Mouse (Mus musculus) lung, adult 2 months (tissue): ENCODE results near the gene Gh. TPM values are rescaled to one million over a fixed set of nuclear protein-coding genes. Genes with fewer than 3 reads are reported as not detected.

Source experiments
- DNase-seq: peaks from one replicate; pipeline ENCODE4 v3.0.0; 2022
- H3K4me1 ChIP-seq: fragments of 200-500 bp; 2 replicates; pipeline ENCODE4 v1.6.1; 2011; ENCODE audit warnings: low read length; ENCODE audit not compliant: control insufficient read depth, insufficient read depth
- H3K4me3 ChIP-seq: fragments of 200-500 bp; replicated peaks from 2 replicates; pipeline ENCODE3; 2011; ENCODE audit warnings: low read depth, mild to moderate bottlenecking, control low read depth, low read length; ENCODE audit errors: extremely low read depth
- CTCF ChIP-seq: fragments of 200-500 bp; IDR thresholded peaks from 2 replicates; pipeline ENCODE4 v1.5.1; 2011; ENCODE audit warnings: mild to moderate bottlenecking, low read length, control low read depth; ENCODE audit not compliant: insufficient read depth
- POLR2A ChIP-seq: fragments of 200-500 bp; IDR thresholded peaks from 2 replicates; pipeline ENCODE4 v1.6.1; 2011; ENCODE audit warnings: low read depth, mild to moderate bottlenecking, control low read depth, low read length, borderline replicate concordance; ENCODE audit errors: extremely low read depth
- WGBS: fragments of 180-500 bp; shearing (Covaris S2); methylation state at CpG from one replicate; pipeline ENCODE4 v1.1.7; 2018; 5-methylcytosine and 5-hydroxymethylcytosine counted together
- polyA plus RNA-seq: library from polyadenylated mRNA; depleted of rRNA; stranded (reverse); fragments of >200 nt; gene quantifications from 2 replicates; pipeline ENCODE4 v1.2.3, GENCODE M21; 2012

Gh gene
- polyA plus RNA-seq, 1 experiment = 0.19 TPM

DNA sequence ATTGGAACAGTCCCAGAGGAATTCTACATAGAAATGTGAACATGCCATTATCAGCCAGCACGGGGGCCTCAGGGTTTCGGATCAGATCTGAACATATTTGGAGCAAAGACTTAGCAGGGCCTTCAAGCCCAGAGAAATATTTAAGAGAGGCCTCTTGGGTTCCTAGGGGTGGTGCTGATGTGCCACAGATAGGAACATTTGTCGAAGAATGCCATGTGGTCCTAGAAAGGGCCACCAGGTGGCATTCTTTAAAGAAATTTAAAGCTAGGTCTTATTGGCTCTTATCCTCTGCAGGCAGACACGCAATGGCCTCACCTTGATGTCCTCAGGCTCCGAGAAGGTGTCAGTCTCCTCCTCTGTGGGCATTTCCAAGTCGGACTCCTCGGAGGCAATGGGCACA, 28.0 kb upstream of the Gh start:
- TF ChIP-seq POLR2A (no peak), CTCF (peak; percentile 22; the same call in 1 of the 2 replicates)
- Histone ChIP-seq H3K4me1 (no peaks in the 10 kb centered on the region), H3K4me3 (no peak overlapping the region)
- 31% methylated on average over 7 of the region's 7 CpGs for WGBS
- DNase-seq = no peak

- TF ChIP-seq CTCF (no peak), POLR2A (no peak)
- 34% methylated on average over 6 of the region's 6 CpGs for WGBS
- DNase-seq = no peak
Observed at GRCm38 (mm10) chr11:106329128-106329527, 27.5 kb upstream of the Gh start.

GRCm38 (mm10) chr11:106328521-106328920, 26.9 kb upstream of the Gh start:
- no peaks in the 10 kb centered on the region for H3K4me1 ChIP-seq
- DNase-seq = no peak
- TF ChIP-seq CTCF (no peak), POLR2A (no peak)
- no peak overlapping the region for H3K4me3 ChIP-seq
- WGBS = 58% methylated on average over 5 of the region's 5 CpGs

More at GRCm38 (mm10) chr11:106329128-106329527, 27.5 kb upstream of the Gh start:
- H3K4me3 ChIP-seq = no peak overlapping the region
- H3K4me1 ChIP-seq = no peaks in the 10 kb centered on the region

DNA sequence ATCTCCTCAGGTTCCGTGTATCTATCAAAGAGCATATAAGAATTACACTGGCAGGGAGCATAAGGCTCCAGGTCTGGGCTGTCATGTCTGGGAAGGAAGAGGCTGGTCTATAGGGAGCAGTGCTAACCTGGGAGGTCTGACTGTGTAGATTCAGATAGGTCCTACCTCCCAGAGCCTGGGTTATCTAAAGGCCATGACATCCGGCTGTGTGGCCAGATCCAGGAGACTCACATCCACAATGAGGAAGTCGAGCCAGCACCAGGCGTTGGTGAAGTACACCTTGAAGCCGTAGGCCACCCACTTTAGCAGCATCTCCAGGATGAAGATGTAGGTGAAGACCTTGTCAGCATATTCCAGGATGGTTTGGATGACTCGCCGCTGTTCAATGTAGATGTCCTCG, 24.8 kb upstream of the Gh start:
- no peak overlapping the region for H3K4me3 ChIP-seq
- WGBS = 79% methylated on average over 8 of the region's 8 CpGs
- DNase-seq = no peak
- TF ChIP-seq CTCF = no peak
- TF ChIP-seq POLR2A = no peak
- H3K4me1 ChIP-seq = no peaks in the 10 kb centered on the region

- no peak overlapping the region for H3K4me3 ChIP-seq
- 58% methylated on average over 8 of the region's 8 CpGs for WGBS
- DNase-seq = peak; percentile 52
- TF ChIP-seq POLR2A = no peak
- peak; percentile 79 for TF ChIP-seq CTCF
- no peaks in the 10 kb centered on the region for H3K4me1 ChIP-seq
Observed at GRCm38 (mm10) chr11:106325566-106326206, 24.0 kb upstream of the Gh start.

GRCm38 (mm10) chr11:106324858-106325257, 23.2 kb upstream of the Gh start:
- 52% methylated on average over 5 of the region's 5 CpGs for WGBS

DNA sequence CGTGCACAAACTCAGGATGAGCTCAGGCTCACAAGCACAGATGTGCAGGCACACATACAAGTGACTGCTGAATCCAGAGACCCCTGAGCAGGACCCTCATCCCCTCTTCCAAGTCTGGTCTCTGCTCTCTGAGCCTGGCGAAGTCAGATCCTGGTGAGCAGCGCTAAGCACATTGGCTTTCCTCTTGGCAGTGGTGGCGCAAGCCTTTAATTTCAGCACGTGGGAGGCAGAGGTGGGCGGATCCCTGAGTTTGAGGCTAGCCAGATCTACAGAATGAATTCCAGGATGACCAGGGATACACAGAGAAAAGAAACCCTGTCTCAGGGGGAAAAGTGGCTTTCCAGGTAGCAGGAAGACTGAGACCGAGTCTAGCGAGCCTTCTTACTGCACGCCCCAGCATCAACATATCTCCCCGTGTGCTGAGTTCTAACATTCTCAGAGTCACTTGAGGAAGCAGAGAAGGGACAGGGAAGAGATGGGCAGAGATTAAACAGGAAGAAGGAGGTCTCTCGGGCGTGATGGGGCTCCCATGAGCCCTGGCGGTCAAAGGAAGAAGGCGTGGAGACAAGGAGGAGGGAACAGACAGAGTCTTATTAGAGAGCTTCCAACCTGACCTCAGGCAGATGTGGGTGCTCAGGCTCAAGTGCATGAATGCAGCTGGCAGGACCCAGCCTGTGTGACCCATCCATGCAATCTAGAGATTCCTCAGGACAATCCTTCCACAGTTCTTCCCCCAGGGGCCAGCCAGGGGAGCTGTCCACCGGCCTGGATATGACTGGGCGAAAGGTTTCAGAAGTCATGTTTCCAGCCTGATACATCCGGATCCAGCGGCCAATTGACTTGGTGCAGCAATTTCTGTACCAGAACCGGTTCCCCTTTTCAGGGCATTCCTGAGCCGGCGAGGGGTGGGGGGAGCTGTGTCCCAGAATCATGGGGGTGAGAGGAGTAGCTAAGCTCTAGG, 17.0 kb upstream of the Gh start:
- Histone ChIP-seq H3K4me3 (no peak overlapping the region), H3K4me1 (peaks cover 5% of the 10 kb centered on the region; the same call in 1 of the 2 replicates)
- TF ChIP-seq CTCF = no peak
- TF ChIP-seq POLR2A = no peak; the same call in 1 of the 2 replicates
- 49% methylated on average over 21 of the region's 21 CpGs for WGBS
- no peak for DNase-seq

More at GRCm38 (mm10) chr11:106324858-106325257, 23.2 kb upstream of the Gh start:
- Histone ChIP-seq H3K4me1 (no peaks in the 10 kb centered on the region), H3K4me3 (no peak overlapping the region)
- TF ChIP-seq CTCF (no peak), POLR2A (no peak)
- DNase-seq = no peak

DNA sequence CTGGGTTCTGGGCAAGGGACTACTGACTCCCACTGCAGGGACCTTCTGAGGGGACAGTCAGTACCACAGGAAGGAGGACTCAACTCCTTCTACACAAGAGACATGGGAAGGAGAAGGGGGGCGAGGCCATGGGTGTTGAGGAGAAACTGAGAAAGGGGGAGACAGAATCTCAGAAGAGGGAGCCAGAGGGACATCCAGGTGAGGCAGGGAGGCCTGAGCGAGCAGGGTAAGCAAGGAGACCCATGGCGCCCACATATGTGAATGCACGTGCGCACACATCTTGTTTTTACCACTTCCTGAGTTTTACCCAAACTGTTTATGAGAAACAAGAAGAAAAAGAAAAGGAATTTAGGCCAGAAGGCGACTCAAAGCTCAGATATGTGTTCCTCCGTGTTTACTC, 16.1 kb upstream of the Gh start:
- Histone ChIP-seq H3K4me1 (peaks cover 5% of the 10 kb centered on the region; the same call in 1 of the 2 replicates), H3K4me3 (no peak overlapping the region)
- 64% methylated on average over 7 of the region's 7 CpGs for WGBS
- TF ChIP-seq POLR2A (no peak), CTCF (no peak)
- DNase-seq = no peak

DNA sequence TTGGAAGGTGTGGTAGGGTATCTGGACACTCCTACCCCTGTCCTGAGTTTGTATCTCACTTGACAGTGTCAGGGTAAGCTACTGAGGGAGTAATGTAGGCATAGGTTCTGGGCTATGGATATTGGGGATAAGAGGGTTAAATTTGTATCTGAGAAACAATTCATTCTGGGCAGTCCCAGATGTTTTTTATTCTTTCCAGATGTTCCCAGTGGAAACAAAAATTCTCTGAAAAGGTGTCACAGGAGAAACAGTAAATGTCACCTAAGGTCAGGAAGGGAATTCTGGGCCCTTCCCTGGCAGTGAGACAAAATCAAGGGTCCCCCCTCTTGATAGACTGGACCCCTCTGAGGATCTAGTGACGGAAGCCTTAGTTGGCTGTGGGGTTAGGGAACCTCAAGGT, 14.8 kb upstream of the Gh start:
- WGBS = 85% methylated on average over 1 of the region's 1 CpGs
- no peak for DNase-seq
- Histone ChIP-seq H3K4me3 (no peak overlapping the region), H3K4me1 (peaks cover 5% of the 10 kb centered on the region; the same call in 1 of the 2 replicates)
- TF ChIP-seq CTCF = no peak
- no peak for TF ChIP-seq POLR2A
